Mouse (Mus musculus): Measurements from ENCODE around the gene Ptprcap. TPM values are rescaled to one million over a fixed set of nuclear protein-coding genes. Genes with fewer than 3 reads are reported as not detected.
"Not testable (repeated sequence)": the region's sequence is repeated elsewhere in the genome, so short reads cannot be mapped to it uniquely, and the experiment has no call there.

Gene Ptprcap
- polyA plus RNA-seq, 1 experiment from 2014 or later, result 1.2 TPM

DNA sequence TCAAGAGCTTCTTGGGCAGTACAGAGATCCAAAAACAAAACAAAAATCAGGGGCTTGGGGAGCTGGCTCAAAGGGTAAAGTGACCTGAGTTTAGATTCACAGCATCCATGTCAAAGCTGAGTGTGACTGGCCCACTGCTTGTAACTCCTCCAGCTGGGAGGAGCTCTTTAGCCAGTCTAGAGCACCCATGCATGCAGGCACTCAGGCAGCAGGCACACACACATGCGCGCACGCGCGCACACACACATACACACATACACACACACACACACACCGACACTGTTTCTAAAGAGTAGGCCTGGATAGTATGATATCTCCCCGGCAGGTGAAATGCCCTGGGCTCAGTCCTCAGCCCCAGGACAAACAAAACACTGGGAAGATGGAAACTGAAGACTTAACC, 36.4 kb upstream of the Ptprcap start:
- Histone ChIP-seq H3K4me3 (replicated peaks) (no peak overlapping the region), H3K9ac (no peak overlapping the region), H3K4me1 (peaks cover 55% of the 10 kb centered on the region), H3K27me3 (no peaks in the 10 kb centered on the region), H3K27ac (0 out of 2 replicates have a peak overlapping the region, but pooled peaks have one; percentile 8), H3K9me3 (replicated peaks) (no peaks in the 10 kb centered on the region), H3K4me2 (no peak overlapping the region), H3K36me3 (peaks cover 60% of the 10 kb centered on the region)
- WGBS, result 83% methylated on average over 7 of the region's 7 CpGs
- ATAC-seq (replicated peaks; ENCODE audit: low FRiP score), result no peak

DNA sequence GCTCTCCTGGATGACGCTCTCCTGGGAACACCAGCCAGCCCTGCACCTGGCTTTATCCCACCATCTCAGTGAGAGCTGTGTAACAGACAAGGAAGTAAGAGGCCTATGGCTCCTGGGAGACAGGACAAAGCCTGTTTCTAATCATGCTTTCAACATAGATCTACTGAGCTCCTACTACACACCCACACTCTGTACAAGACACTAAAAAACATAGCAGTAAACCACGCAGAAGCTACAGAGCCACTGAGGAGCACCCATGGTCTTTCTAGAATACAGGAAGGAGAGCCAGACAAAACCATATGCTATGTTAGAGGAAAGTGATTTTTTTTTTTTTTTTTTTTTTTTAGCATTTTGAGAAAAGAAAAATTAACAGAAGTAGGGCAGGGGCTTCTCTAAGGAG, 35.1 kb upstream of the Ptprcap start:
- H3K4me1 ChIP-seq, result peaks cover 44% of the 10 kb centered on the region
- no peaks in the 10 kb centered on the region for H3K9me3 ChIP-seq (replicated peaks)
- no peak overlapping the region for H3K4me3 ChIP-seq (replicated peaks)
- no peaks in the 10 kb centered on the region for H3K27me3 ChIP-seq
- ATAC-seq (replicated peaks; ENCODE audit: low FRiP score), result no peak
- no peak overlapping the region for H3K4me2 ChIP-seq
- H3K27ac ChIP-seq, result no peak overlapping the region
- 93% methylated on average over 2 of the region's 2 CpGs for WGBS
- H3K9ac ChIP-seq, result no peak overlapping the region
- H3K36me3 ChIP-seq, result peaks cover 47% of the 10 kb centered on the region

DNA sequence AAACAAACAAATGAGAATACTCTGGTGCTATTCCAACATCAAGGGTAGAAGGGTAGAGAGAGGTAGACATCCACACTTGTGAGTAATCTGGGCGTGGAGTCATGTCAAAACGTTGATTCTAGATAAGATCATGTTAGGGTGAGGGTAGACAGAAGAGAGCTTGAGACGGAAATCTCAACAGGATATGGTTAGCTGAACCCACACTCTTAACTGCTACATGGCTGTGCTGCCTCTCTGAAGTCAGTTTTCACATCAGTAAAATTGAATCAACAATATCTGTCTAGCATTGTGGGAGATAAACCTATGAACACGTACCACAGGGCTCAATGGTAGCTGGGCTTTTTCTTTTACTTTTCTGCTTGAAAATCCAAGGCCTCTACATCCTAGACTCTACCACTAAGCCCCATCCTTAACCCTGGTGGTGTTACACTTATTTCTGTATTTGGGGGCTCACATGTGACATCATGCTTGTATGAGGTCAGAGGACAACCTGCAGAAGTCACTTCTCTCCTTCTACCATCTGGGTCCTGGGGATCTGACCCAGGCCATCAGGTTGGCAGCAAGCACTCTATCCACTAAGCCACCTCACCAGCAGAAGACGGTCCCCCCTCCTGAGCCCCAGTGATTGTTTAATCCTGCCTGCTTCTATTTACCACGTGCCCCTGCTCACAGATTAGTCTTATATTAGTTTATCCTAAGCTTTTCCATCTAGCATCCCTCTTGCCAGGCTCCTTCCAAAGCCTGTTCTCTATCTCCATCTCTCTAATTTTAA, 33.5 kb upstream of the Ptprcap start:
- H3K4me3 ChIP-seq (replicated peaks), result peak overlapping the region; percentile 49; the same call in 1 of the 2 replicates
- peak overlapping the region; percentile 60; the same call in 1 of the 2 replicates for H3K4me2 ChIP-seq
- no peaks in the 10 kb centered on the region for H3K9me3 ChIP-seq (replicated peaks)
- ATAC-seq (replicated peaks; ENCODE audit: low FRiP score), result no peak
- H3K9ac ChIP-seq, result no peak overlapping the region
- no peaks in the 10 kb centered on the region for H3K27me3 ChIP-seq
- H3K4me1 ChIP-seq, result peaks cover 35% of the 10 kb centered on the region
- H3K36me3 ChIP-seq, result peaks cover 34% of the 10 kb centered on the region
- 89% methylated on average over 6 of the region's 6 CpGs for WGBS
- no peak overlapping the region for H3K27ac ChIP-seq

DNA sequence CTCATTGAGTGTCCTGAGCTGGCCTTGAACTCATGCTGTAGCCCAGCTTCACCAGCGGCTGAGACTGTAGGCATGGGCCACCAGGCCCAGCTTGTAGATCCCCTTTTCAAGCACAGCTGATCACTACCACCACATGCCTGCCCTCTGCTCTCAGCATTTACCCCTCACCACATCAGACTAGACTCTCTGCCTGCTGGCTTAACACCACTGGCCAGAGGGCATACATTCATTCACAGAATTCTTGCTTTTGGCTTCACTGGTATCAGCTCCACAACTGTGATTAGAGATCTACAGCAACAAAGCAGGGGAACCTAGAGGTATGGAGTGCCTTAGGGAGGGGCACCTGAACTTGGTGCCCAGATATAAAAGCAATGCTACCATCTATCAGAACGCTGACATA, 32.9 kb upstream of the Ptprcap start:
- Histone ChIP-seq H3K27ac (no peak overlapping the region), H3K9me3 (replicated peaks) (no peaks in the 10 kb centered on the region), H3K4me2 (peak overlapping the region; percentile 60), H3K4me1 (peaks cover 35% of the 10 kb centered on the region), H3K4me3 (replicated peaks) (peak overlapping the region; percentile 49), H3K36me3 (peaks cover 28% of the 10 kb centered on the region), H3K27me3 (no peaks in the 10 kb centered on the region), H3K9ac (no peak overlapping the region)
- 91% methylated on average over 2 of the region's 2 CpGs for WGBS
- no peak for ATAC-seq (replicated peaks; ENCODE audit: low FRiP score)

DNA sequence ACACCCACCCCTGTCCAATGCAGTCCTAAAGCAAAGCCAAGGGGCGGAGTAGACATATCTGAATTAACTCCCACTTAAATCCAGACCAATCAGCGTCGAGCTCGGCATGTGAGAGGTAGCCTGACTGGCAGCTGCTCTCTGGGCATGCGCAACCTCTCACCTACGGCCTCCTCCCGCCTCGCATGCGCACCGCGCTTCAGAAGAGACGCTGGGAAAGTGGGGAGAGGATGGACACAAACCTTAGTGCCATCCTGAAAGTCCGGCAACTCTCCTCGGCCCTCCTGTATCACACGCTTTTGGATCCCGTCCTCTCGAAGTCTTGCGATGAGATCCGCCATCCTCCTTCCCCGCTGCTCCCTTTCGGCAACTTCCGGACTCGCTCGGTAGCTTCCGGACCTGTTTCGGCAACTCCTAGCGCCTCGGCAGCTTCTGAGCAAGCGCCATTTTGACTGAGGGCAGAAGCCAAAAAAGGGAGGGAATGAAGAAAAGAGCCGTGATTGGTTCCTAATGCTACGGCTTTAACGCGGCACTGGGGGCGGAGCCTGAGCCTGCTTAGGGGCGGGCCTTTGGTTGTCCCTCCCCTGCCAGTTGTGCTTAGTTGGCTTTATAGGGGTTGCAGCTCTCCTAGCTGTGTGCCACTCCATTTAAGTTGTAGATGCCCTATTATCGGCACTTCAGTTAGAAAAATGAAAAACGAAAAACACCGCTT, 32.2 kb upstream of the Ptprcap start:
- Histone ChIP-seq H3K27me3 (no peaks in the 10 kb centered on the region), H3K27ac (peak overlapping the region; percentile 85), H3K4me1 (peaks cover 36% of the 10 kb centered on the region), H3K4me3 (replicated peaks) (peak overlapping the region; percentile 49), H3K9me3 (replicated peaks) (no peaks in the 10 kb centered on the region), H3K36me3 (peaks cover 20% of the 10 kb centered on the region), H3K9ac (peak overlapping the region; percentile 46), H3K4me2 (peak overlapping the region; percentile 60)
- 2% methylated on average over 38 of the region's 38 CpGs for WGBS
- ATAC-seq (replicated peaks; ENCODE audit: low FRiP score), result peak; percentile 83

DNA sequence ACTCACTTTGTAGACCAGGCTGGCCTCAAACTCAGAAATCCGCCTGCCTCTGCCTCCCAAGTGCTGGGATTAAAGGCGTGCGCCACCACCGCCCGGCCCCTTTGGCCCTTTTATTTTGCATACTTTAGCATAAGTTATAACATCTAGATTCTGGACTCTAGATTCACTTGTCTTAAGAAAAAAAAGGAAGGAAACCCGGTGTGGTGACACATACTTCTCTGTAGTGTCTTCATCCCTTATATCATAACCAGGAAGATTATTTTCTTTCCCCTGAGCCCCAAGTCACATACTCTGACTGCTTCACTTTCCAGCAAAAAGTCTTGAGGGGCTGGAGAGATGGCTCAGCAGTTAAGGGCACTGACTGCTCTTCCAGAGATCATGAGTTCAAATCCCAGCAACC, 31.5 kb upstream of the Ptprcap start:
- H3K9ac ChIP-seq; H3K27me3 ChIP-seq; ATAC-seq (replicated peaks; ENCODE audit: low FRiP score); H3K9me3 ChIP-seq (replicated peaks): not testable (repeated sequence)
- Histone ChIP-seq H3K27ac (0 out of 2 replicates have a peak overlapping the region, but pooled peaks have one; percentile 85), H3K36me3 (peaks cover 14% of the 10 kb centered on the region), H3K4me2 (peak overlapping the region; percentile 60; the same call in 1 of the 2 replicates), H3K4me1 (peaks cover 37% of the 10 kb centered on the region), H3K4me3 (replicated peaks) (peak overlapping the region; percentile 49; the same call in 1 of the 2 replicates)
- WGBS, result 67% methylated on average over 6 of the region's 6 CpGs

DNA sequence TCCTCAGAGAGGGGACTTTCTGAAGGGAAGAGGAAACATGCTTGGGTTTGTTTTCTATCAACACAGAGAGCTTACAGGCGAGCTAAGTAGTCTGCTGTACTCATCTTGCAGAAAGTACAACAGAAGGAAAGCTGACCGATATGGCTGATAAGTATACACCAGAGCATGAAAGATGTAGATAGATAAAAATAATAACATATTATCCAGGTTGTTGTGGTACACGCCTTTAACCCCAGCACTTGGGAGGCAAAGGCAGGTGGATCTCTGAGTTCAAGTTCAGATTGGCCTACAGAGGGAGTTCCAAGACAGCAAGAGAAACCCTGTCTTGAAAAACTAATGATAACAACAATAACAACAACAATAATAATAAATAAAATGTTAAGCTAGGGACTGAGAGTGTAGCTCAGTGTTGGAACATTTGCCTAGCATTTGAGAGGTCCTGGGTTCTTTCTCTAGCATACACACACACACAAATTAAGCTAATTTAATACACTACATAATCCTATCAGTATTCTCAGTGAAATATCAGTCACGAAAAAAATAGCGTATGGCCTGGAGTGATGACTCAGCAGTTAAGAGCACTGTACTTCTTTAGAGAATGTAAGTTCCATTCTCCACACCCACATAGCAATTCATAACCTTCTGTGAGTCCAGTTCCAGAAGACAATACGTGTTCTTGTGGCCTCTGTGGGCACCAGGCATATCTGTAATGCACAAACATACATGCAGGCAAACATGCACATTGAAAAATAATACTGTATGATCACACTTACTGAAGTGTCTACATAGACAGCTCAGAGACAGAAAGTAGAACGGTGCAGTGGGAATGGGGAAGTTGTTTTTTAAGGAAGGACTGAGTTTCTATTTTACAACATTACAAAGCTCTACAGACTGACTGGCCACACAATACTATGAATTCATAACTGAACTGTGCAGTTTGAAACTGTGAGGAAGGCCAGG, 30.7 kb upstream of the Ptprcap start:
- Histone ChIP-seq H3K4me3 (replicated peaks) (no peak overlapping the region), H3K4me2 (no peak overlapping the region), H3K27me3 (no peaks in the 10 kb centered on the region), H3K9me3 (replicated peaks) (no peaks in the 10 kb centered on the region), H3K4me1 (peaks cover 40% of the 10 kb centered on the region), H3K9ac (no peak overlapping the region), H3K27ac (no peak overlapping the region), H3K36me3 (peaks cover 8% of the 10 kb centered on the region)
- 84% methylated on average over 7 of the region's 7 CpGs for WGBS
- ATAC-seq (replicated peaks; ENCODE audit: low FRiP score), result no peak

DNA sequence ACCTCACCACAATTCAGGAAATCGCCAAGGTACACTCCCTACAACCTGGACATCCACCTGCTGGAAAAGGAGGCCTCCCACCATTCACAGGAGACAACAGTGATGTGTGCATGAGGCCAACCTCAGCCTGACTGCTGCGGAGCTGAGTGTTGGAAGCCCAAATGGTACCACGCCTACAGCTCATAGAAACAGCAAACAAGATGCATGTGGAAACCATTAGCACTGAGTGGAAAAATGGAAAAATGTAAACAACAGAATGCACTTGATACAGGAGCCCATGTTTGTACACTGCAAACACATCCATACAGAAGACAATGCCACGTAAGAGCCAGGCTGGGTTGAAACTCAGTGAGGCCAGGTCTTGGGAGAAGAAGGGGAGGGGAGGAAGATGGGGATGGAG, 29.0 kb upstream of the Ptprcap start:
- peaks cover 18% of the 10 kb centered on the region for H3K36me3 ChIP-seq
- H3K9me3 ChIP-seq (replicated peaks), result no peaks in the 10 kb centered on the region
- H3K27ac ChIP-seq, result no peak overlapping the region
- peaks cover 41% of the 10 kb centered on the region for H3K4me1 ChIP-seq
- 76% methylated on average over 4 of the region's 4 CpGs for WGBS
- H3K4me3 ChIP-seq (replicated peaks), result no peak overlapping the region
- H3K9ac ChIP-seq, result no peak overlapping the region
- ATAC-seq (replicated peaks; ENCODE audit: low FRiP score), result no peak
- no peaks in the 10 kb centered on the region for H3K27me3 ChIP-seq
- H3K4me2 ChIP-seq, result no peak overlapping the region

DNA sequence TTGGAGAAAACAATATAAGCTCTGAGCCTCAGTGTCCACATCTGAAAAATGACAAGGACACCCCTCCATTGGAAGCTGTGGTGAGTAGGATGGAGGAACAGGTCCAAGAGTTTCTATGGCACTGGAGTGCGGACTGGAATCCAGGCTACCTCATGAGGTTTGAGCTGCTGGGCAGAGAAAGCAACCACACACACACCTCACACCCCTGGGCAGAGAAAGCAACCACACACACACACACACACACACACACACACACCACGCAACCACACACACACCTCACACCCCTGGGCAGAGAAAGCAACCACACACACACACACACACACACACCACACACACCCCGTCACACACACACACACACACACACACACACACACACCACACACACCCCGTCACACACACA, 28.1 kb upstream of the Ptprcap start:
- peak; percentile 43 for ATAC-seq (replicated peaks; ENCODE audit: low FRiP score)
- H3K9me3 ChIP-seq (replicated peaks); H3K27me3 ChIP-seq: not testable (repeated sequence)
- H3K4me3 ChIP-seq (replicated peaks), result peak overlapping the region; percentile 91
- 7% methylated on average over 4 of the region's 4 CpGs for WGBS
- peak overlapping the region; percentile 39; the same call in 1 of the 2 replicates for H3K9ac ChIP-seq
- H3K4me1 ChIP-seq, result peaks cover 38% of the 10 kb centered on the region
- H3K4me2 ChIP-seq, result peak overlapping the region; percentile 84
- H3K36me3 ChIP-seq, result peaks cover 26% of the 10 kb centered on the region
- peak overlapping the region; percentile 37; the same call in 1 of the 2 replicates for H3K27ac ChIP-seq

DNA sequence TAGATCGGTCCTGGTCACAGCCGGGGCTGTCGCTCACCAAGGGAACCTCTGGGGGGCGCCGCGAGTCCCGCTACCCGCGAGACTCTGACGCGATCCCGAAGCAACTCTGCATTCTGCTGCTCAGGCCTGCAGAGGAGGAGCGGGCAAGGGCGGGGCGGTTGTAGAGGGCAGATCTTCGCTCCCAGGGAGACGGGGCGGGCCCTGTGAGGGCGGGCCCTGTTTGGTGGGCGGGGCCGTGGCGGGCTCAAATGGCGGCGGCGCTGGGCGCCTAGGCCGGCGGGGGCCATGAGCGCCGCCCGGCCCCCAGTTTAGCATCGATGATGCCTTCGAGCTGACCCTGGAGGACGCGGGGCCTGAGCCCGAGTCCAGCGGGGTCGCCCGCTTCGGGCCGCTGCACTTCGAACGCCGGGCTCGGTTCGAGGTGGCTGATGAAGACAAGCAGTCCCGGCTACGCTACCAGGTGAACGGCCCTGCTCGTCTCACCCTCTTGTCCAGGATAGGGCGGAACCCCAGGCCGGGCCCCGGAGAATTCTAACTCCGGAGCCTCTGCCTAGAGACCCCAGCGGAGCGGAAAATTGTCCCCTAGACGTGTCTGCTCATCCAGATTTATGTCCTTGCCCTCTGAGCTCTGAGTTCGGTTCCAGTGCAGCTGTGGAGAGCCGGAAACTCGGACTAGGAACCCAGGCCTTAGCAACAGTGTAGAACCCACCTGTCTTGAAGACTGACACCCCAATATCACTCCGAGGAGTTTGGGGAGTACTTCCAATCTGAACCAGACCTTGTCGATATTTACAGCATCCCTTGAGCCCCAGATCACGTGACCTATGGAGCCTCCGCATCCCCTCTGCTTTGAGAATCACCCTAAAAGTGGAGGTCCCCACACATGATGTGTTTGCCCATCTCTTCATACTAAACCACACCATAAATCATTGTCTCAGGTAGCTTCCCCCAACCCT, 27.4 kb upstream of the Ptprcap start, which contains the start of gene Aip:
Gene Aip, minus strand, starts transcription at position 118 of the 956 bp plus-strand sequence.
- peak within 1 kb of the TSS; percentile 85 for H3K9ac ChIP-seq
- peak; percentile 95 for ATAC-seq (replicated peaks; ENCODE audit: low FRiP score)
- no peaks in the 10 kb centered on the region for H3K9me3 ChIP-seq (replicated peaks)
- H3K4me2 ChIP-seq, result peak within 1 kb of the TSS; percentile 84
- no peaks in the 10 kb centered on the region for H3K27me3 ChIP-seq
- H3K4me1 ChIP-seq, result peaks cover 31% of the 10 kb centered on the region
- WGBS, result under 1% methylated on average over 56 of the region's 64 CpGs
- peak within 1 kb of the TSS; percentile 74 for H3K27ac ChIP-seq
- H3K36me3 ChIP-seq, result peaks cover 27% of the 10 kb centered on the region
- H3K4me3 ChIP-seq (replicated peaks), result peak within 1 kb of the TSS; percentile 91
